Mouse (Mus musculus): ENCODE results near the gene Bcl9.

- TF ChIP-seq CTCF (IDR thresholded peaks at IDR 0.05; ENCODE audit: borderline replicate concordance, insufficient read depth, low read length) (no peak), POLR2A (IDR thresholded peaks at IDR 0.05; ENCODE audit: low read depth, low read length) (no peak)
These were observed 28.1 kb upstream of the Bcl9 start for GRCm38 (mm10) chr3:97325621-97326345.
